Mouse (Mus musculus) MEL (cell line): Measurements from ENCODE around the gene Gm17622. TPM values are rescaled to one million over a fixed set of nuclear protein-coding genes. Genes with fewer than 3 reads are reported as not detected.

ENCODE experiments used
- DNase-seq: peaks from one replicate; pipeline ENCODE4 v3.0.0; 2011; ENCODE audit warnings: low read depth, low spot score
- H3K27ac ChIP-seq: 2 replicates; pipeline ENCODE4 v1.5.1; 2012; ENCODE audit warnings: low read depth, mild to moderate bottlenecking, control low read depth, low read length, moderate library complexity; ENCODE audit not compliant: control insufficient read depth
- H3K27me3 ChIP-seq, 2 experiments: fragments of 150-350 bp in 1 of 2; sonication (generic) in 1 of 2; 2 replicates each; pipeline ENCODE4 v1.6.1; 2012; ENCODE audit warnings: low read length in 2 of 2, mild to moderate bottlenecking in 2 of 2, improper control_type of control experiment in 1 of 2, moderate library complexity in 1 of 2; ENCODE audit not compliant: insufficient read depth in 2 of 2, control insufficient read depth in 1 of 2
- H3K36me3 ChIP-seq, 2 experiments: 2 replicates each; pipeline ENCODE4 v1.6.1; 2012 to 2014; ENCODE audit warnings: low read length in 2 of 2, improper control_type of control experiment in 1 of 2, inconsistent platforms in 1 of 2, mild to moderate bottlenecking in 1 of 2; ENCODE audit not compliant: insufficient read depth in 2 of 2, control insufficient read depth in 1 of 2
- H3K4me1 ChIP-seq, 2 experiments: fragments of 150-350 bp in 1 of 2; sonication (generic) in 1 of 2; 2 replicates each; pipeline ENCODE4 v1.6.1; 2012; ENCODE audit warnings: low read length in 2 of 2, improper control_type of control experiment in 1 of 2, mild to moderate bottlenecking in 1 of 2; ENCODE audit not compliant: insufficient read depth in 2 of 2, control insufficient read depth in 1 of 2
- H3K4me3 ChIP-seq, 2 experiments: fragments of 150-350 bp in 1 of 2; sonication (generic) in 1 of 2; 2 replicates each; pipeline ENCODE4 v1.5.1; 2012; ENCODE audit warnings: low read depth in 2 of 2, low read length in 2 of 2, mild to moderate bottlenecking in 2 of 2, moderate library complexity in 2 of 2, control low read depth in 1 of 2, improper control_type of control experiment in 1 of 2; ENCODE audit not compliant: control insufficient read depth in 1 of 2, insufficient read depth in 1 of 2
- H3K79me2 ChIP-seq: 2 replicates; pipeline ENCODE4 v1.6.1; 2012; ENCODE audit warnings: mild to moderate bottlenecking, low read length, moderate library complexity; ENCODE audit not compliant: control insufficient read depth, poor library complexity, insufficient read depth
- H3K9ac ChIP-seq: 2 replicates; pipeline ENCODE4 v1.6.1; 2012; ENCODE audit warnings: low read depth, mild to moderate bottlenecking, control low read depth, low read length, moderate library complexity; ENCODE audit not compliant: control insufficient read depth, poor library complexity, severe bottlenecking
- H3K9me3 ChIP-seq: fragments of 150-350 bp; sonication (generic); replicated peaks from 2 replicates; pipeline ENCODE4 v1.6.1; 2012; ENCODE audit warnings: mild to moderate bottlenecking, low read length, improper control_type of control experiment, moderate library complexity; ENCODE audit not compliant: insufficient read depth
- BHLHE40 ChIP-seq: IDR thresholded peaks from 2 replicates; pipeline ENCODE4 v1.6.1; 2012; ENCODE audit warnings: low read depth, mild to moderate bottlenecking, inconsistent platforms, low read length, improper control_type of control experiment, borderline replicate concordance
- CHD2 ChIP-seq: IDR thresholded peaks from 2 replicates; pipeline ENCODE4 v1.6.1; 2011; ENCODE audit warnings: low read length, improper control_type of control experiment
- EP300 ChIP-seq, 2 experiments: IDR thresholded peaks; 2 replicates each; pipeline ENCODE4 v1.6.1; 2011; ENCODE audit warnings: improper control_type of control experiment in 2 of 2, low read length in 2 of 2, low read depth in 1 of 2, mild to moderate bottlenecking in 1 of 2
- ETS1 ChIP-seq: IDR thresholded peaks from 2 replicates; pipeline ENCODE4 v1.6.1; 2012; ENCODE audit warnings: low read depth, mild to moderate bottlenecking, inconsistent platforms, low read length, improper control_type of control experiment, moderate library complexity
- KAT2A ChIP-seq: conservative IDR thresholded peaks from 2 replicates; pipeline ENCODE4 v1.6.1; 2012; ENCODE audit warnings: low read depth, low read length, improper control_type of control experiment, inconsistent platforms
- MAFK ChIP-seq: IDR thresholded peaks from 2 replicates; pipeline ENCODE4 v1.6.1; 2011; ENCODE audit warnings: low read depth, mild to moderate bottlenecking, low read length, improper control_type of control experiment, borderline replicate concordance
- MAX ChIP-seq: IDR thresholded peaks from 2 replicates; pipeline ENCODE4 v1.6.1; 2011; ENCODE audit warnings: low read length, improper control_type of control experiment
- MAZ ChIP-seq: IDR thresholded peaks from 2 replicates; pipeline ENCODE4 v1.6.1; 2012; ENCODE audit warnings: low read depth, mild to moderate bottlenecking, inconsistent platforms, low read length, improper control_type of control experiment
- MEF2A ChIP-seq: IDR thresholded peaks from 2 replicates; pipeline ENCODE4 v1.6.1; 2014; ENCODE audit warnings: low read depth, mild to moderate bottlenecking, inconsistent platforms, low read length, improper control_type of control experiment; ENCODE audit not compliant: poor library complexity, insufficient replicate concordance, severe bottlenecking; ENCODE audit errors: extremely low read depth
- MXI1 ChIP-seq: IDR thresholded peaks from 2 replicates; pipeline ENCODE4 v1.6.1; 2011; ENCODE audit warnings: mild to moderate bottlenecking, low read depth, low read length, improper control_type of control experiment
- MYB ChIP-seq: IDR thresholded peaks from 2 replicates; pipeline ENCODE4 v1.6.1; 2011; ENCODE audit warnings: mild to moderate bottlenecking, low read depth, low read length, improper control_type of control experiment
- POLR2AphosphoS2 ChIP-seq: IDR thresholded peaks from 2 replicates; pipeline ENCODE4 v1.6.1; 2011; ENCODE audit warnings: low read length, improper control_type of control experiment
- POLR2AphosphoS5 ChIP-seq: IDR thresholded peaks from 2 replicates; pipeline ENCODE4 v1.6.1; 2012; ENCODE audit warnings: low read depth, borderline replicate concordance, mild to moderate bottlenecking, inconsistent platforms, low read length, moderate library complexity, mixed read lengths
- SIN3A ChIP-seq: IDR thresholded peaks from 2 replicates; pipeline ENCODE4 v1.6.1; 2012; ENCODE audit warnings: low read length, improper control_type of control experiment, inconsistent platforms
- TBP ChIP-seq: IDR thresholded peaks from 2 replicates; pipeline ENCODE4 v1.8.0; 2011; ENCODE audit warnings: low read depth, low read length, improper control_type of control experiment
- TCF12 ChIP-seq: IDR thresholded peaks from 2 replicates; pipeline ENCODE4 v1.6.1; 2014; ENCODE audit warnings: low read depth, mild to moderate bottlenecking, inconsistent platforms, low read length, improper control_type of control experiment, moderate library complexity
- USF2 ChIP-seq, 2 experiments: IDR thresholded peaks; 2 replicates each; pipeline ENCODE4 v1.6.1; 2011 to 2012; ENCODE audit warnings: improper control_type of control experiment in 2 of 2, low read length in 2 of 2, borderline replicate concordance in 1 of 2, inconsistent platforms in 1 of 2, low read depth in 1 of 2, mild to moderate bottlenecking in 1 of 2; ENCODE audit not compliant: insufficient read depth in 1 of 2
- ZKSCAN1 ChIP-seq: IDR thresholded peaks from 2 replicates; pipeline ENCODE4 v1.6.1; 2012; ENCODE audit warnings: low read depth, mild to moderate bottlenecking, inconsistent platforms, low read length, improper control_type of control experiment, moderate library complexity
- ZMIZ1 ChIP-seq: IDR thresholded peaks from 2 replicates; pipeline ENCODE4 v1.6.1; 2012; ENCODE audit warnings: low read depth, mild to moderate bottlenecking, inconsistent platforms, low read length, improper control_type of control experiment, moderate library complexity
- polyA plus RNA-seq, 2 experiments: library from polyadenylated mRNA; stranded (reverse) in 1 of 2; unstranded in 1 of 2; fragments of >175 nt in 1 of 2; fragments of >200 nt in 1 of 2; gene quantifications; 2 replicates each; pipeline versions ENCODE4 v1.2.1 to v1.2.4; 2012; ENCODE audit warnings: low replicate concordance in 2 of 2, low read depth in 1 of 2; ENCODE audit not compliant: insufficient read length in 2 of 2, insufficient read depth in 1 of 2, missing spikeins in 1 of 2
- total RNA-seq: library from RNA; depleted of rRNA; stranded (reverse); fragments of 300-350 nt; gene quantifications from 2 replicates; pipeline ENCODE4 v1.2.3, GENCODE M21; 2012

Gm17622 gene
- total and polyA plus RNA-seq, 3 experiments = not detected

DNA sequence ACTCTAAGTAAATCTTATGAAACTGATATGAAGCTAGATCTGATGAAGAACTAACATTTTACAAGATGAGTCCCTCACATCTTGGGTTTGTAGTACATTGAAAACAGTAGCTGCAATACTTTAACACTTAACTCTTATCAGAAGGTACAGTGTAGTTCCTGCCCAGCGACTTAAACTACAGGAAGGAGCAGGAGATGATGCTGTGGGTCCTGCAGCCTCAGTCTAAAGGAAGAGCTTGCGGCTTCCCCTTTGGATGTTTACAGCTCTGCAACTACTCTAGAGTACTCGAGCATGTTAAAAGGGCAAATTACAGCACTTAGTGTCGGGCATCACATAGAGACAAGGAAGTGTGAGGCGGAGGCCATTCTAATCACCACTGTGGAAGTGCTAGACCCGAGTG is 15.8 kb downstream of the Gm17622 start:
- H3K27me3 ChIP-seq = no peaks in the 10 kb centered on the region
- no peak overlapping the region for H3K27ac ChIP-seq
- H3K9me3 ChIP-seq = no peaks in the 10 kb centered on the region
- peaks cover 0 to 10% of the 10 kb centered on the region in 2 experiments; a peak in 3 of 4 replicates for H3K4me1 ChIP-seq
- no peak for TF ChIP-seq ZKSCAN1
- no peak for TF ChIP-seq BHLHE40
- TF ChIP-seq MAZ = no peak
- TF ChIP-seq POLR2AphosphoS2 = no peak
- TF ChIP-seq ETS1 = no peak
- TF ChIP-seq KAT2A = no peak
- no peak for TF ChIP-seq TCF12
- no peak for TF ChIP-seq MEF2A
- no peak for TF ChIP-seq CHD2
- no peak for TF ChIP-seq MAFK
- TF ChIP-seq MAX = no peak
- no peak for DNase-seq
- H3K9ac ChIP-seq = no peak overlapping the region
- no peak overlapping the region for H3K4me3 ChIP-seq
- H3K79me2 ChIP-seq = no peaks in the 10 kb centered on the region
- peaks cover 0 to 8% of the 10 kb centered on the region in 2 experiments; a peak in 2 of 4 replicates for H3K36me3 ChIP-seq

DNA sequence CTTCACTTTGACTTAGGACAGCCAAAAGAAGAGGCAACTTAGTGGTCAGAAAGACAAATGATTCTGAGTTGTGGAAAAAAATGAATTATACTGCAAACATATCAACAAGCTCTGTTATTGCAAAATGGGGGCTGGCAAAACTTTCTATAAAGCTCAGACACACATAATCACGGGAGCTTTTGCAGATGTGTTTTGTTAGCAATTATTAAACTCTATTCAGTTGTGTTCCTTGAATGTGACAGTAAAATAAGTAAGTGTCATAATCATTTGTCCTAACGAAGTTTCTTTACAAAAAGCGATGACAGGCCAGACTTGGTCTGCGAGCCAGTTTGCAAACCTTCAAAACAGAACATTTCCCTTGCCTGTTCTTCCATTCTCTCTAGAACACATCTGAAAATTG is 17.0 kb downstream of the Gm17622 start:
- peaks cover 0 to 19% of the 10 kb centered on the region in 2 experiments for H3K4me1 ChIP-seq
- H3K27me3 ChIP-seq = no peaks in the 10 kb centered on the region
- H3K9ac ChIP-seq = no peak overlapping the region
- TF ChIP-seq EP300 (IDR thresholded peaks at IDR 0.05; ENCODE audit: low read depth in 1 of 2, low read length in 2 of 2) (no peak), ZMIZ1 (no peak), TBP (no peak), MXI1 (no peak), KAT2A (no peak), TCF12 (no peak), SIN3A (no peak), POLR2AphosphoS5 (no peak), MYB (no peak), BHLHE40 (no peak), MEF2A (no peak), MAZ (no peak), USF2 (IDR thresholded peaks at IDR 0.05; ENCODE audit: borderline replicate concordance in 1 of 2, insufficient read depth in 1 of 2, low read depth in 1 of 2, low read length in 2 of 2) (no peak)
- peaks cover 0 to 16% of the 10 kb centered on the region in 2 experiments; a peak in 2 of 4 replicates for H3K36me3 ChIP-seq
- H3K27ac ChIP-seq = no peak overlapping the region
- no peak for DNase-seq
- no peak overlapping the region for H3K4me3 ChIP-seq
- H3K9me3 ChIP-seq = no peaks in the 10 kb centered on the region
- H3K79me2 ChIP-seq = no peaks in the 10 kb centered on the region
